Mouse (Mus musculus): ENCODE data around the gene Map3k6.

DNA sequence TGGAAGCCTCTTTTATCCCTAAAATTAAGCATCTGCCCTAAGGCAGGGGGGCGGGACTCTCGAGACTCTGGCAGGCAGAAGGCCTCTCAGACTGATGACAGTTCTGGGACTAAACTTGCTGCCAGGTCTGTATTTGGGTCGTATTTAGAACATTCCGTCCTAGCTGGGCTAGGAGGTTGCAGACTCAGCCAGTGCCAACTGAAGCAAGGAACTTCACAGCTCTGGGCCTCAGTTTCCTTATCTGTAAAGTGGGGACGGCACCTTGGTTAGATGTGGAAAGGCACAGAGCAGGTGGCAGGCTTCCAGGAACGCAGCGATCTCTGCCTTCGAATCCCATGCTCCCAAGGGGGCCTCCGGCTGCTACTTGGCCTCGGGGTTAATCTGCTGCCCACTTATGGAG, 14.5 kb upstream of the Map3k6 start:
- TF ChIP-seq CTCF (IDR thresholded peaks at IDR 0.05; ENCODE audit: low read depth) = no peak
- no peak for TF ChIP-seq EP300 (IDR thresholded peaks at IDR 0.05; ENCODE audit: low read depth)

Measured in heart, postnatal 0 days (tissue).